Mouse (Mus musculus) hindbrain, embryonic 12.5 days (tissue): ENCODE measurements at regions not wholly inside any gene's neighbourhood (a gene's known extent, or its start where the extent isn't known, plus 50 kb on each side); places are given as distances from the start of the nearest gene placed in this dataset.
A peak's percentile ranks its signal among the peaks of the same experiment; 100 is the strongest.

Experiments
- ATAC-seq: fragments of 200-750 bp; cut with Nextera tagmentation; 2 replicates; pipeline ENCODE4 v1.8.0; 2017; ENCODE audit warnings: moderate TSS enrichment; ENCODE audit not compliant: low FRiP score
- H3K27ac ChIP-seq: fragments of 300-500 bp; sonication (generic); 2 replicates; pipeline ENCODE4 v1.5.1; 2016; ENCODE audit warnings: mild to moderate bottlenecking
- H3K27me3 ChIP-seq: fragments of 300-500 bp; sonication (generic); 2 replicates; pipeline ENCODE4 v1.6.1; 2016; ENCODE audit warnings: mild to moderate bottlenecking
- H3K36me3 ChIP-seq: fragments of 300-500 bp; sonication (generic); 2 replicates; pipeline ENCODE4 v1.6.1; 2016; ENCODE audit warnings: mild to moderate bottlenecking
- H3K4me1 ChIP-seq: fragments of 300-500 bp; sonication (generic); 2 replicates; pipeline ENCODE4 v1.6.1; 2016
- H3K4me2 ChIP-seq: fragments of 300-500 bp; sonication (generic); replicated peaks from 2 replicates; pipeline ENCODE4 v1.6.1; 2016; ENCODE audit warnings: mild to moderate bottlenecking
- H3K4me3 ChIP-seq: fragments of 300-500 bp; sonication (generic); 2 replicates; pipeline ENCODE4 v1.5.1; 2016; ENCODE audit warnings: mild to moderate bottlenecking
- H3K9ac ChIP-seq: fragments of 300-500 bp; sonication (generic); 2 replicates; pipeline ENCODE4 v1.6.1; 2016; ENCODE audit warnings: mild to moderate bottlenecking, moderate library complexity
- H3K9me3 ChIP-seq: fragments of 300-500 bp; sonication (generic); replicated peaks from 2 replicates; pipeline ENCODE4 v1.6.1; 2016; ENCODE audit warnings: mild to moderate bottlenecking
- WGBS: fragments of 180-500 bp; shearing (Covaris S2); methylation state at CpG from one replicate; pipeline ENCODE4 v1.1.7; 2016; 5-methylcytosine and 5-hydroxymethylcytosine counted together

DNA sequence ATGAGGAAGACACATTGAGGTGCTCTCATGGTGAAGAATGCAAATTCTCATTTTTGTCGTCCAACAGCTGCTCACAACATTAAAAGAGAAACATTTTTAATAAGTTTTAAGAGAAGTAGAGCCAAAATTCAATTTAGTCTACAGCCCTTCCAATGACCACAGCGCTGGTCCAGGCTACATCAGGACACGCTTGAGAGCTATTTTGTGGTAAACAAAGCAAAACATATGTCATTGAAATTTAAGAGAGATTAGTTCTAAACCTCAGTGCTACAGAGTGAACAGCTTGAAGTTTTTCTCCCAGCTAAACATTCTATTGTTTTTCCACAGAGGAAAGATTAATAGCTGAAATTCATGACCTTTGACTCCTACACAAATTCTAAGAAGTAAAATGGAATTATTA is 1820.8 kb upstream of the Acvr2a start:
- ATAC-seq: no peak
- 83% methylated on average over 3 of the region's 3 CpGs for WGBS
- no peak overlapping the region for H3K9ac ChIP-seq
- H3K4me3 ChIP-seq: no peak overlapping the region
- H3K4me2 ChIP-seq: no peak overlapping the region
- H3K36me3 ChIP-seq: no peaks in the 10 kb centered on the region
- no peak overlapping the region for H3K27ac ChIP-seq
- H3K9me3 ChIP-seq: no peaks in the 10 kb centered on the region
- no peaks in the 10 kb centered on the region for H3K27me3 ChIP-seq
- no peaks in the 10 kb centered on the region for H3K4me1 ChIP-seq

DNA sequence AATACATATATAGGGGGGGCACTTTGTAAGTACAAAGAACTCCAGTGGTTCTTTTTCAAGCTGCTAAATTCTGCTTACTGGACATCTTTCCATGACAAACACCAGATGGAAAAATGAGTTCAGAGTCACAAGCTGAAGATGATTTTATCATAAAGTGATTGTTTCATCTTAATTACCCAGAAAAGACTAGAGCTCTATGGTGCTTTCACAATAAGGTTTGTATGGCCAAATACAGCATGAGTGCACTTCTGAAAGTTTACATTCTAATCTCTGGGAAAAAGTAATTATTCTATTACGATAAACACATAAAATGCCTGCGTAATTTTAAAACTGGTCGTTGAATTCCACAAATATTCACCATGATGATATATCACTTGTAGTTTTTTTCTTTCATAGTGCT is 1821.2 kb upstream of the Acvr2a start:
- no peak overlapping the region for H3K9ac ChIP-seq
- H3K4me1 ChIP-seq: no peaks in the 10 kb centered on the region
- no peaks in the 10 kb centered on the region for H3K36me3 ChIP-seq
- H3K4me3 ChIP-seq: no peak overlapping the region
- no peak overlapping the region for H3K4me2 ChIP-seq
- H3K27ac ChIP-seq: no peak overlapping the region
- WGBS: 94% methylated on average over 3 of the region's 3 CpGs
- H3K9me3 ChIP-seq: no peaks in the 10 kb centered on the region
- ATAC-seq: no peak
- H3K27me3 ChIP-seq: no peaks in the 10 kb centered on the region

DNA sequence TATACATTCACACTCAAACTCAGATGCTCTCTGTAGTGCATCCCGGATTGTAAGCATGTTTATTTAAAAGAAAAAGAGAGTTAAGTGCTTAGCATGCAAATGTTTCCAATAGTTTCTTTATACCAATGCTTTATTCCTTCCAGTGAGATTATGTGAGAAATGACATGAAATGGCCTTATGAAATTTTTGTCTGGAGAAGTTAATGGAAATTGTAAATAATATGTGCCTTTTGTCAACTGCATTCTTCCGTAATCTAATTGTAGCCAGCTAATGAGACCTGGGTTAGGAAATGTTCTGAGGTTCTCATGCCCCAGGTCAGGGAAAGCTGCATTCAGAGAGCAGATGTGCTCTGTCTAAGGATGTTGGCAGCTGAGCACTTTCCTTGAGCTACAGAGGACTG is 1827.2 kb upstream of the Acvr2a start:
- Histone ChIP-seq H3K36me3 (no peaks in the 10 kb centered on the region), H3K4me1 (no peaks in the 10 kb centered on the region), H3K4me2 (no peak overlapping the region), H3K9me3 (no peaks in the 10 kb centered on the region), H3K4me3 (no peak overlapping the region), H3K9ac (no peak overlapping the region), H3K27ac (no peak overlapping the region), H3K27me3 (no peaks in the 10 kb centered on the region)
- 87% methylated on average over 2 of the region's 2 CpGs for WGBS
- no peak for ATAC-seq

DNA sequence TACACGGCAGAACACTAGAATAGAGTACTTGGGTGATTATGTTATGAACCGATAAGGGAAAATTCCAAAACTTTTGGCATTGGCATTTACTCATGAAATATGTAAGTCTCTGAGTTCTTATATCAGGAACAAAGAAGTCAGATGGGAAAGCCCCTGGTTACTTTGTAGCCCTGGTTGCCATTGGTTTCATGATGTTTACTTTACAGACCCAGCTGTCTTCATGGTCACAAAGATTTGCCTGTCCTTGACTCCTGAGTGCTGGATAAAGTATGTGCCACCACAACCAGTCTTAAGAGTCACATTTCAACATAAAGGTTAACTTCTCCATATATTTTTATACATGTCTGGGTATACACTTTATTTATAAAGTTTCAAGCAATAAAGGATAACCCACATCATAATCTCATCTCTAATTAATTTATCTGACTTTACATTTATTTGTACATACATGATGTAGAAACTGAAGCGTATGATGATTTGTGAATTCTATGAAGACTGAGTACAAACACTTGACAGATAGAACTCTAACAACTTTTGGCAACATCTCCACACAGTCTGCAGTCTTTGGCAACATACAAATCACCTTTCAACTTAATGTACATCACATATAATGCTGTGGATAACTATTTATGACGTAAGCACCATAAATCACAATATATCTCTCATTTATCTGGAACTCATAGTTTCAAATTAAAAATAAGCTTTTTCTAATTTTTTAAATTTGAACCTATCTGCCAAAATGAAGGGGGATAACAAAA is 1827.8 kb upstream of the Acvr2a start:
- 91% methylated on average over 4 of the region's 4 CpGs for WGBS
- Histone ChIP-seq H3K27ac (no peak overlapping the region), H3K4me3 (no peak overlapping the region), H3K9me3 (no peaks in the 10 kb centered on the region), H3K36me3 (no peaks in the 10 kb centered on the region), H3K4me1 (no peaks in the 10 kb centered on the region), H3K9ac (no peak overlapping the region), H3K4me2 (no peak overlapping the region), H3K27me3 (no peaks in the 10 kb centered on the region)
- ATAC-seq: no peak

DNA sequence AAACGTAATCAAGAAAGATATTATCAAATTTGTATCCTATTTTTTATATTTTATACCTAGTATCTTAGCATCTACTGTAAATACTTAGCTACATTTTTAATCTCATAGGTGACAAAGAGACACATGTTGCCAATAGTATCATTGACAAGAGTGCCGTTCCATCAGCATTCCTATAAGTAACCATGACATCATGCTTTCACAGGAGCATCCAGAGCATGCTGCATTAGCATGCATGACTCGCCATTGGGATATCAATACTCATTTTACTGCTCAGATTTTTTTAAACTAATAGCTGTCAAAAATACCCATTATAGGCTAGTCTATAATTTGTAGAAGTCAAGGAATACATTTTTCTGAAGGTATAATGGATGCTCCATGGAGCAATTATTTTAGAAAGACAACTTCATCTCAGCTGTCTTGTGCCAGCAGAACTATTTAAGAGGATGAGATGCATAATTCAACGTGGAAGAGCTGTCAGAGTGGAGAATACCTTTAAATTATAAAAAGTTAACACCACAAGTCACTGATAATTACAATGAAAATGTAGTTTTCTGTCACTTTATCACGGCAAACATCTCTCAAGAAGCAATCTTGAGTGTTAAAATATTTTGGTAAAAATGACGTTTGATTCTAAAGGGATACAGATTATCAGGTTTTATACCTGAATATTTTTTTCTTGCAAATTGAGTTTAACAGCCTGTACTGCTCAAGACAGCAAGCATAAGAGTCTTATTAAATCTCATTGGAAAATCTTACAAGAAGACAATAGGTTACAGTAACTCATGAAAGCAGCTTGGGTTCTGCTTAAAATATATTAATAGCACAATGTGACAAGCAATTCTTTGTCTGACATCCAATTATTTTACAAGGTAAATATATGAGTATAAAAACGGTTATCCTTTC is 1823.7 kb upstream of the Zeb2 start:
- Histone ChIP-seq H3K36me3 (no peaks in the 10 kb centered on the region), H3K4me1 (no peaks in the 10 kb centered on the region), H3K9me3 (no peaks in the 10 kb centered on the region), H3K4me2 (no peak overlapping the region), H3K9ac (no peak overlapping the region), H3K27ac (no peak overlapping the region), H3K27me3 (no peaks in the 10 kb centered on the region), H3K4me3 (no peak overlapping the region)
- ATAC-seq: no peak
- 63% methylated on average over 7 of the region's 7 CpGs for WGBS

DNA sequence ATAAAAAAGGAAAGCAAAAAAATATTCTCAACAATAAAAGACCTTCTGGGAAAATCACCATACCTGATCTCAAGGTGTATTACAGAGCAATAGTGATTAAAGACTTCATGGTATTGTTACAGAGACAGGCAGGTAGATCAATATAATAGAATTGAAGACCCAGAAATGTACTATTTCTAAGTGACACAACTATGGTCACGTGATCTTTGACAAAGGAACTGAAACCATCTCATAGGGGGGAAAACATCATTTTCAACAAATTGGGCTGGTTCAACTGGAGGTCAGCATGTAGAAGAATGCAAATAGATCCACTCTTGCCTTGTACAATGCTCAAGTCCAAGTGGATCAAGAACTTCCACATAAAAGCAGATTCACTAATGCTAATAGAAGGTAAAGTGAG is 1815.6 kb upstream of the Zeb2 start:
- Histone ChIP-seq H3K9ac (no peak overlapping the region), H3K4me1 (no peaks in the 10 kb centered on the region), H3K9me3 (no peaks in the 10 kb centered on the region), H3K36me3 (no peaks in the 10 kb centered on the region), H3K4me2 (no peak overlapping the region), H3K4me3 (no peak overlapping the region), H3K27me3 (no peaks in the 10 kb centered on the region), H3K27ac (no peak overlapping the region)
- ATAC-seq: no peak
- 79% methylated on average over 1 of the region's 1 CpGs for WGBS

DNA sequence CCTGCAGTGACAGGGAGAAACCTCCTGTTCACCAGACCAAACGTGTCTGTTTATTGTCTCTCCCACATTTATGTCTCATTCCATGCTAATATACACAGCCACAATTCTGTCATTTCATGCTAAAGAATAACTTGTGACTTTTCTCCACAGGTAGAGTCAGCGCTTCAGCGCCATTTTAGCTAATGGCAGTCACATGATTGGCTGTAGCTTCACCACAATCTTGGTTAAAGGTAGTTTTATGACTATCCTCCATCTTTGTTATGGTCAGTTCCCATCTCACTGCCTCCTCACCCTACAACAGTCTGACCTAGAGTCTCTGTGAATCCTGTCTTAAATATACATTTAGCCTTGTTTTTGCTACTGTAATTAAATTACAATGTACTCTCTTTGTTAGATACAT is 1807.0 kb upstream of the Zeb2 start:
- no peak for ATAC-seq
- H3K4me3 ChIP-seq: no peak overlapping the region
- no peaks in the 10 kb centered on the region for H3K36me3 ChIP-seq
- H3K27me3 ChIP-seq: no peaks in the 10 kb centered on the region
- no peaks in the 10 kb centered on the region for H3K4me1 ChIP-seq
- H3K27ac ChIP-seq: no peak overlapping the region
- H3K9me3 ChIP-seq: no peaks in the 10 kb centered on the region
- H3K9ac ChIP-seq: no peak overlapping the region
- 89% methylated on average over 3 of the region's 3 CpGs for WGBS
- H3K4me2 ChIP-seq: no peak overlapping the region

DNA sequence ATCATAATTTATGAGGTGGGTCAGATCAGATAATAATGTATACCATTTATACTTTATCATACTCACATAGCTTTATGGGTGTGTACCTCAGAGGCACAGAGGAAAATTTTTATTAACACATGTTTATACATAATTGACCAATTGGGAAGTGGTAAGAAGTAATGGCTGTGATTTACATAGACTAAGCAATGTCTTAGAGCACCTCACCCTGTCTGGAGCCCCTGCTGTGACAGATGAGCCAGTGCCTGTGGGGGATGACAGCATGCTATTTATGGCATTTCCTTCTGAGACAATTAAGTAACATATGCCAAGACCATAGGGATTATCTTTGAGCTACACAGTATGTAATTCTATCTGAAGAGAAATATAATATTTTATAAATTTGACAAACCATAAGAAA is 1796.3 kb upstream of the Zeb2 start:
- no peak overlapping the region for H3K27ac ChIP-seq
- H3K36me3 ChIP-seq: no peaks in the 10 kb centered on the region
- no peak overlapping the region for H3K4me3 ChIP-seq
- H3K4me1 ChIP-seq: no peaks in the 10 kb centered on the region
- no peaks in the 10 kb centered on the region for H3K9me3 ChIP-seq
- no peaks in the 10 kb centered on the region for H3K27me3 ChIP-seq
- H3K4me2 ChIP-seq: no peak overlapping the region
- peak; percentile 69 for ATAC-seq
- no peak overlapping the region for H3K9ac ChIP-seq

DNA sequence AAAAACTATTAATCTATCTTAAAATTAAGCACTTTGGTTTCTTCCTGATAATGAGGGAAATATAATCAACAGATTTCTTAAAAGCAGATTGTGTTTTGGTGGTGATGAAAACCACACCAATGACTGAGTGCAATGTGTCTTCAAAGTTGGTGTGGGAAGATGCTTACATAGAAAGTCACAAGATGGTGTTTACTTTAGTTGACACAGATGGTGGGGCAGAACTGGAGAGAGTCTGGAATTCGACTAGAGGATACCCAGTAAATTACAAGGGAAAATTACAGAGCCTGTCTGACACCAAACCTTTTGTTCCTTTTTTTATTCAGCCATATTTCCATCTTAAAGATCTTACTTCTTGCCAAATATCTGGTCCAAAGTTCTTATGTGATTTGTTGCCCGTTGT is 1766.0 kb upstream of the Zeb2 start:
- H3K36me3 ChIP-seq: no peaks in the 10 kb centered on the region
- no peak overlapping the region for H3K4me3 ChIP-seq
- WGBS: 71% methylated on average over 2 of the region's 2 CpGs
- H3K9ac ChIP-seq: no peak overlapping the region
- H3K4me1 ChIP-seq: no peaks in the 10 kb centered on the region
- H3K9me3 ChIP-seq: no peaks in the 10 kb centered on the region
- ATAC-seq: no peak
- H3K27ac ChIP-seq: no peak overlapping the region
- H3K27me3 ChIP-seq: no peaks in the 10 kb centered on the region
- no peak overlapping the region for H3K4me2 ChIP-seq

DNA sequence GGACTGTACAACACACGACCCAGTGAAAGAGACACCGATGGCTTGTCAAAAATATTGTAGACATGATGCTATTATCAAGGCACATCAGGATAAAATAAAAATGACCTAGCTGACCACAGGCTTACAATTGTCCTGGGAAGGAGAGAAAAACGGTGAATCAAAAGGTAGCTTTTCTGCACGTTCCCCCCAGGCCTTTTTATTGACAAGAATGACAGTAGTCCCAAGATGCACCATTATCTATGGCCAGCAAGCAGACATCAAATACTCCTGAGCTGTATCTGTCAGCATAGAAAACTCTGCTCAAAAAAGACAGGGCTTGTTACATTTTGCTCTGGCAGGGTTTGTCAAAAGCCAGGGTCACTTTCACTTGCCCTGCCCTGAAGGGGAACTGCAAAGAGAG is 1753.6 kb upstream of the Zeb2 start:
- Histone ChIP-seq H3K27ac (no peak overlapping the region), H3K4me2 (no peak overlapping the region), H3K27me3 (no peaks in the 10 kb centered on the region), H3K9ac (no peak overlapping the region), H3K4me3 (no peak overlapping the region), H3K4me1 (no peaks in the 10 kb centered on the region), H3K9me3 (no peaks in the 10 kb centered on the region), H3K36me3 (no peaks in the 10 kb centered on the region)
- no peak for ATAC-seq
- 63% methylated on average over 4 of the region's 4 CpGs for WGBS
